Mouse (Mus musculus): ENCODE measurements around the gene Stx17.

DNA sequence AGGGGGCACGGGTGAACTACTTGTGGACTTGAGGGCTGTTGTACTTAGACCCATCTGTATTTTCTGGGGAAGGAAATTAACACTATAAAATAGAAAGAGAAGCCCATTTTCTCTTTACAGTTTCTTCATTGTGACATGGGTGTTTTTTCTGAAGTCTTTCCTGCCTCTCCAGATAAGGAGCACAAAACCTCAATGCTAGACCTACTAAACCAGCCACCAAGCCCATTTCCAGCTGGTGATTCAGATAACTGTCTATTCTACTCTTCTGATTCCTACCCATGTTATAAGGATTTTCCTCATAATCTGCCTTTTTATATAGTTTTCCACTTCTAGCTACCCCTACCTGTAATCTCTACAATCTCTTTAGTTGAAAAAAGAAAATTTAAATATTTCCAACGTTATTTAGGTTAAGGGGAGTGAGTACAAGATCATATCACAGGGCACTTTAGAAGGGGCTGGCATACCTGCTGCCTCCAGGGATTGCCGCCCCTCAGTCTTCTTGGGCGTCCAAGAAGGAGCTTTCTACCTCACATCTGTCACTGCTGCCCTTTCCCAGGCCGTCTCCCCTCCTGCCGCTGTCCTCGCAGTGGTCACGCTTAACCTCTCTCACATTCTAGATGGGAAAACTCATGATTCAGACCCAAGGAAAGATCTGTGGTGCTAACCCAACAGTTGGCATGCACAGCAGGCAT, 57.5 kb downstream of the Stx17 start:
- TF ChIP-seq CTCF (IDR thresholded peaks at IDR 0.05; ENCODE audit: borderline replicate concordance, insufficient read depth, low read length), result no peak
- TF ChIP-seq POLR2A (IDR thresholded peaks at IDR 0.05; ENCODE audit: low read depth, low read length), result no peak

All from embryonic fibroblast, embryonic 13.5 days (primary cell).